Mouse (Mus musculus) hindbrain, postnatal 0 days (tissue): ENCODE results near the gene Ccdc93. TPM values are rescaled to one million over a fixed set of nuclear protein-coding genes. Genes with fewer than 3 reads are reported as not detected.

ENCODE experiments used
- ATAC-seq: fragments of 200-750 bp; cut with Nextera tagmentation; 2 replicates; pipeline ENCODE4 v1.8.0; 2017; ENCODE audit warnings: mild to moderate bottlenecking, moderate TSS enrichment, moderate library complexity
- DNase-seq: peaks from one replicate; pipeline ENCODE4 v3.0.0-alpha.2; 2015; ENCODE audit warnings: low spot score
- H3K27ac ChIP-seq: fragments of 300-500 bp; sonication (generic); 2 replicates; pipeline ENCODE4 v1.5.1; 2014; ENCODE audit warnings: mild to moderate bottlenecking
- H3K27me3 ChIP-seq: fragments of 300-500 bp; sonication (generic); 2 replicates; pipeline ENCODE4 v1.6.1; 2014; ENCODE audit warnings: low read length, mixed read lengths; ENCODE audit not compliant: insufficient read depth
- H3K36me3 ChIP-seq: fragments of 300-500 bp; sonication (generic); 2 replicates; pipeline ENCODE4 v1.6.1; 2014; ENCODE audit warnings: low read length, mixed read lengths; ENCODE audit not compliant: insufficient read depth
- H3K4me1 ChIP-seq: fragments of 300-500 bp; sonication (generic); 2 replicates; pipeline ENCODE4 v1.6.1; 2014; ENCODE audit warnings: antibody characterized with exemption, low read length, mixed read lengths; ENCODE audit not compliant: insufficient read depth
- H3K4me2 ChIP-seq: fragments of 300-500 bp; sonication (generic); 2 replicates; pipeline ENCODE4 v1.6.1; 2014; ENCODE audit warnings: low read depth, mild to moderate bottlenecking, low read length, moderate library complexity, mixed read lengths
- H3K4me3 ChIP-seq: fragments of 300-500 bp; sonication (generic); 2 replicates; pipeline ENCODE4 v1.5.1; 2014; ENCODE audit warnings: low read length
- H3K9ac ChIP-seq: fragments of 300-500 bp; sonication (generic); replicated peaks from 2 replicates; pipeline ENCODE4 v1.6.1; 2014; ENCODE audit warnings: mild to moderate bottlenecking, low read length, moderate library complexity, mixed read lengths
- H3K9me3 ChIP-seq: fragments of 300-500 bp; sonication (generic); 2 replicates; pipeline ENCODE4 v1.6.1; 2016; ENCODE audit warnings: low read length, mixed read lengths
- CTCF ChIP-seq: IDR thresholded peaks from 2 replicates; pipeline ENCODE4 v1.5.1; 2016; ENCODE audit warnings: antibody characterized with exemption, control low read depth, low read depth
- WGBS: fragments of 180-500 bp; shearing (Covaris S2); extraction: QIAGEN DNeasy Blood & Tissue Kit; methylation state at CpG from one replicate; pipeline ENCODE4 v1.1.7; 2014; 5-methylcytosine and 5-hydroxymethylcytosine counted together
- polyA plus RNA-seq: library from polyadenylated mRNA; unstranded; fragments of >200 nt; fragmentation: Nextera tagmentation; extraction: Ambion mirVana; gene quantifications from 2 replicates; pipeline ENCODE4 v1.2.1, GENCODE M21; 2015
- total RNA-seq: library from RNA; depleted of rRNA; stranded (reverse); fragments of >200 nt; gene quantifications from 2 replicates; pipeline ENCODE4 v1.2.3, GENCODE M21; 2014

Gene Ccdc93
- total and polyA plus RNA-seq, 2 experiments from 2014 or later, result 7.4 to 15.4 TPM

GRCm38 (mm10) chr1:121390421-121390820 lies 40.4 kb upstream of the Ccdc93 start:
- Histone ChIP-seq H3K27ac (no peak overlapping the region), H3K4me3 (no peak overlapping the region; the same call in 1 of the 2 replicates), H3K36me3 (no peaks in the 10 kb centered on the region), H3K9me3 (no peaks in the 10 kb centered on the region), H3K4me2 (peak overlapping the region; percentile 46), H3K9ac (no peak overlapping the region), H3K4me1 (no peaks in the 10 kb centered on the region), H3K27me3 (no peaks in the 10 kb centered on the region)
- DNase-seq, result no peak
- ATAC-seq, result no peak
- TF ChIP-seq CTCF, result no peak
- WGBS, result 27% methylated on average over 13 of the region's 13 CpGs

GRCm38 (mm10) chr1:121390855-121391254 lies 40.0 kb upstream of the Ccdc93 start:
- H3K4me3 ChIP-seq, result no peak overlapping the region
- TF ChIP-seq CTCF, result no peak
- H3K9ac ChIP-seq, result no peak overlapping the region
- H3K4me2 ChIP-seq, result peak overlapping the region; percentile 46
- H3K36me3 ChIP-seq, result no peaks in the 10 kb centered on the region
- DNase-seq (peak; percentile 49), ATAC-seq (no peak)
- H3K27ac ChIP-seq, result no peak overlapping the region
- no peaks in the 10 kb centered on the region for H3K9me3 ChIP-seq
- 27% methylated on average over 8 of the region's 8 CpGs for WGBS
- H3K4me1 ChIP-seq, result no peaks in the 10 kb centered on the region
- H3K27me3 ChIP-seq, result no peaks in the 10 kb centered on the region

GRCm38 (mm10) chr1:121393117-121393516 lies 37.7 kb upstream of the Ccdc93 start:
- Histone ChIP-seq H3K9ac (no peak overlapping the region), H3K27me3 (no peaks in the 10 kb centered on the region), H3K4me3 (no peak overlapping the region), H3K9me3 (no peaks in the 10 kb centered on the region), H3K4me2 (no peak overlapping the region), H3K27ac (no peak overlapping the region), H3K4me1 (no peaks in the 10 kb centered on the region), H3K36me3 (no peaks in the 10 kb centered on the region)
- DNase-seq, result no peak
- WGBS, result 74% methylated on average over 2 of the region's 2 CpGs
- no peak for TF ChIP-seq CTCF
- no peak for ATAC-seq

- no peak overlapping the region for H3K27ac ChIP-seq
- ATAC-seq (no peak), DNase-seq (peak; percentile 23)
- H3K27me3 ChIP-seq, result no peaks in the 10 kb centered on the region
- WGBS, result 59% methylated on average over 5 of the region's 5 CpGs
- no peak overlapping the region for H3K9ac ChIP-seq
- H3K9me3 ChIP-seq, result no peaks in the 10 kb centered on the region
- no peaks in the 10 kb centered on the region for H3K4me1 ChIP-seq
- TF ChIP-seq CTCF, result no peak
- no peak overlapping the region for H3K4me3 ChIP-seq
- no peak overlapping the region for H3K4me2 ChIP-seq
- no peaks in the 10 kb centered on the region for H3K36me3 ChIP-seq
Measured at GRCm38 (mm10) chr1:121394764-121395163, 36.1 kb upstream of the Ccdc93 start.

- ATAC-seq (no peak), DNase-seq (no peak)
- H3K9ac ChIP-seq, result no peak overlapping the region
- no peaks in the 10 kb centered on the region for H3K27me3 ChIP-seq
- H3K9me3 ChIP-seq, result no peaks in the 10 kb centered on the region
- H3K4me1 ChIP-seq, result no peaks in the 10 kb centered on the region
- H3K27ac ChIP-seq, result no peak overlapping the region
- no peak overlapping the region for H3K4me2 ChIP-seq
- 66% methylated on average over 4 of the region's 4 CpGs for WGBS
- H3K36me3 ChIP-seq, result no peaks in the 10 kb centered on the region
- no peak overlapping the region for H3K4me3 ChIP-seq
- no peak for TF ChIP-seq CTCF
Measured at GRCm38 (mm10) chr1:121396501-121396900, 34.3 kb upstream of the Ccdc93 start.

GRCm38 (mm10) chr1:121398231-121398630 lies 32.6 kb upstream of the Ccdc93 start:
- Histone ChIP-seq H3K9ac (no peak overlapping the region), H3K4me1 (no peaks in the 10 kb centered on the region), H3K4me3 (no peak overlapping the region), H3K27me3 (no peaks in the 10 kb centered on the region), H3K36me3 (no peaks in the 10 kb centered on the region), H3K4me2 (no peak overlapping the region), H3K27ac (no peak overlapping the region), H3K9me3 (no peaks in the 10 kb centered on the region)
- no peak for DNase-seq
- ATAC-seq, result no peak
- 74% methylated on average over 4 of the region's 4 CpGs for WGBS
- no peak for TF ChIP-seq CTCF

GRCm38 (mm10) chr1:121398986-121399881 lies 31.6 kb upstream of the Ccdc93 start:
- DNase-seq (peak; percentile 60), ATAC-seq (0 out of 2 replicates have a peak, but pooled peaks have one; percentile 48)
- no peaks in the 10 kb centered on the region for H3K9me3 ChIP-seq
- peak overlapping the region; percentile 14; the same call in 1 of the 2 replicates for H3K4me2 ChIP-seq
- no peak overlapping the region for H3K9ac ChIP-seq
- H3K4me3 ChIP-seq, result no peak overlapping the region
- H3K4me1 ChIP-seq, result no peaks in the 10 kb centered on the region
- 38% methylated on average over 14 of the region's 14 CpGs for WGBS
- no peak for TF ChIP-seq CTCF
- no peak overlapping the region for H3K27ac ChIP-seq
- H3K27me3 ChIP-seq, result no peaks in the 10 kb centered on the region
- no peaks in the 10 kb centered on the region for H3K36me3 ChIP-seq
